ENCODE assay signal across 27 mouse cellular contexts in genomic region chr10:75848382-75848781, GRCm38 (mm10). TPM values are rescaled to one million over a fixed set of nuclear protein-coding genes. Genes with fewer than 3 reads are reported as not detected.
"Had no signal": no experiment of that assay in that cellular context is flagged by ENCODE, and none has a peak within 500 bp of the region (broad histone marks: within the 10 kb centered on the region; RNA-seq: fewer than 3 reads in every experiment).

No protein-coding gene starts in this region.

- H3K27me3 ChIP-seq: lung, embryonic 15.5 days; midbrain, embryonic 13.5 days; midbrain, embryonic 15.5 days; neural tube, embryonic 13.5 days; neural tube, embryonic 15.5 days had no signal

- H3K36me3 ChIP-seq: liver, embryonic 13.5 days; liver, embryonic 15.5 days; lung, embryonic 15.5 days; midbrain, embryonic 13.5 days; midbrain, embryonic 15.5 days; neural tube, embryonic 13.5 days; neural tube, embryonic 15.5 days had no signal

- H3K27ac ChIP-seq: liver, embryonic 13.5 days; liver, embryonic 15.5 days; lung, embryonic 15.5 days; macrophage; midbrain, embryonic 13.5 days; midbrain, embryonic 15.5 days; neural tube, embryonic 13.5 days; neural tube, embryonic 15.5 days had no signal

- ATAC-seq: liver, postnatal 0 days; lung, postnatal 0 days; midbrain, embryonic 13.5 days; midbrain, embryonic 15.5 days had no signal

- DNase-seq: liver, embryonic 13.5 days; liver, postnatal 0 days; lung, adult 2 months; lung, postnatal 14 days; lung, postnatal 36 days; retina, postnatal 1 day; right cerebral cortex, adult 18-20 months; right cerebral cortex, postnatal 25 days; right cerebral cortex, postnatal 4 days; spleen, adult 18-20 months had no signal

- H3K4me1 ChIP-seq: lung, embryonic 15.5 days had no signal

- H3K9me3 ChIP-seq: liver, embryonic 13.5 days; liver, embryonic 15.5 days; lung, embryonic 15.5 days; megakaryocyte, embryonic 14.5 days; midbrain, embryonic 13.5 days; midbrain, embryonic 15.5 days; neural tube, embryonic 13.5 days; neural tube, embryonic 15.5 days had no signal

- H3K9ac ChIP-seq: liver, embryonic 13.5 days; liver, embryonic 15.5 days; liver, postnatal 0 days; lung, embryonic 15.5 days; midbrain, embryonic 13.5 days; midbrain, embryonic 15.5 days; neural tube, embryonic 13.5 days; neural tube, embryonic 15.5 days had no signal

- H3K4me3 ChIP-seq: liver, embryonic 13.5 days; liver, embryonic 15.5 days; lung, embryonic 15.5 days; megakaryocyte, embryonic 14.5 days; midbrain, embryonic 13.5 days; midbrain, embryonic 15.5 days; neural tube, embryonic 13.5 days; neural tube, embryonic 15.5 days had no signal

RNA-seq across cellular contexts. Expression of gene Gstt4, which starts 26.0 kb away (rescaled TPM):
- total RNA-seq: megakaryocyte progenitor cell, adult 5-6 weeks; midbrain, postnatal 0 days; monocyte, adult 5-6 weeks had no signal
- polyA plus RNA-seq: liver, embryonic 13.5 days; liver, embryonic 15.5 days; liver, postnatal 0 days; lung, adult 2 months; lung, embryonic 15.5 days; lung, postnatal 0 days; macrophage; midbrain, embryonic 11.5 days; midbrain, embryonic 13.5 days; midbrain, embryonic 15.5 days; midbrain, postnatal 0 days; neural tube, embryonic 11.5 days; neural tube, embryonic 13.5 days; neural tube, embryonic 15.5 days; small intestine, adult 2 months; stomach, embryonic 14.5 days; stomach, embryonic 16.5 days had no signal

RNA-seq across cellular contexts. Expression of gene Derl3, which starts 44.8 kb away (rescaled TPM):
- polyA plus RNA-seq: macrophage had no signal

RNA-seq across cellular contexts. Expression of gene Gstt1, which starts 50.0 kb away (rescaled TPM):
- total RNA-seq: monocyte, adult 5-6 weeks had no signal
